ENCODE assay signal across 14 mouse cellular contexts in genomic region chr9:58662007-58662406, GRCm38 (mm10).
A peak's percentile ranks its signal among the peaks of the same experiment; 100 is the strongest.
DNase-seq lines count a peak whose midpoint lies in the region; ATAC-seq and TF ChIP-seq lines count a peak whose summit lies in the region.
"Had no signal": no experiment of that assay in that cellular context is flagged by ENCODE, and none has a peak within 500 bp of the region (broad histone marks: within the 10 kb centered on the region; RNA-seq: fewer than 3 reads in every experiment).

No protein-coding gene starts in this region.

- no peak for ATAC-seq in heart, embryonic 11.5 days (replicated peaks; ENCODE audit: insufficient number of reproducible peaks, low FRiP score, low TSS enrichment)
- ATAC-seq: activated CD4-positive, CD25-positive, alpha-beta regulatory T cell, adult 4 months had no signal

- no peak for DNase-seq in heart, embryonic 10.5 days (ENCODE audit: low spot score)
- DNase-seq in thymus, postnatal 4 days: peak; percentile 37
- DNase-seq in thymus, postnatal 25 days: no peak
- DNase-seq in liver, adult 2 months (ENCODE audit: extremely low read depth, low read depth, low spot score): no peak
- DNase-seq in frontal cortex, postnatal 36 days (ENCODE audit: low spot score in 2 of 2): no peak
- DNase-seq in retina, postnatal 1 day: no peak
- DNase-seq in T-cell, adult 2 months (ENCODE audit: low spot score): no peak
- DNase-seq: cerebellum, adult 9-11 months; kidney, adult 8-10 months had no signal

- TF ChIP-seq POLR2A in liver, adult 2 months (IDR thresholded peaks at IDR 0.05; ENCODE audit: extremely low read depth, insufficient read depth, low read length): no peak

- 84% methylated on average over 4 of the region's 4 CpGs for whole genome bisulfite sequencing in heart, embryonic 11.5 days (ENCODE audit: insufficient replicate concordance)
- WGBS in heart, embryonic 10.5 days: 90% methylated on average over 4 of the region's 4 CpGs
- 93% methylated on average over 4 of the region's 4 CpGs for WGBS in liver, adult 2 months

- H3K9me3 ChIP-seq in heart, embryonic 11.5 days (replicated peaks; ENCODE audit: control insufficient read depth, low read length): no peaks in the 10 kb centered on the region
- H3K9me3 ChIP-seq in heart, embryonic 10.5 days: no peaks in the 10 kb centered on the region
- H3K9me3 ChIP-seq: embryonic facial prominence, embryonic 12.5 days; forebrain, embryonic 10.5 days; hindbrain, embryonic 12.5 days had no signal

- H3K4me1 ChIP-seq in heart, embryonic 11.5 days (ENCODE audit: control insufficient read depth, insufficient read depth, low read length): peaks cover 22% of the 10 kb centered on the region
- peaks cover 27% of the 10 kb centered on the region for H3K4me1 ChIP-seq in heart, embryonic 10.5 days
- no peaks in the 10 kb centered on the region for H3K4me1 ChIP-seq in liver, adult 2 months (ENCODE audit: control insufficient read depth, insufficient read depth, low read length)
- H3K4me1 ChIP-seq: embryonic facial prominence, embryonic 12.5 days; hindbrain, embryonic 12.5 days had no signal

- peak; percentile 27; the same call in 1 of the 2 replicates for TF ChIP-seq CTCF in liver, adult 2 months (IDR thresholded peaks at IDR 0.05; ENCODE audit: low read depth, low read length)

- H3K36me3 ChIP-seq in heart, embryonic 11.5 days (ENCODE audit: control insufficient read depth, insufficient read depth, low read length): peaks cover 8% of the 10 kb centered on the region
- H3K36me3 ChIP-seq in heart, embryonic 10.5 days: peaks cover 54% of the 10 kb centered on the region
- H3K36me3 ChIP-seq in liver, adult 2 months (ENCODE audit: control insufficient read depth, insufficient read depth, low read length): peaks cover 12% of the 10 kb centered on the region

- no peaks in the 10 kb centered on the region for H3K79me2 ChIP-seq in liver, adult 2 months (ENCODE audit: control insufficient read depth, insufficient read depth, low read length)

- no peak overlapping the region for H3K4me3 ChIP-seq in heart, embryonic 11.5 days (ENCODE audit: low read depth, low read length)
- no peak overlapping the region for H3K4me3 ChIP-seq in heart, embryonic 10.5 days
- H3K4me3 ChIP-seq in liver, adult 2 months (ENCODE audit: insufficient read depth, low read depth, low read length): no peak overlapping the region
- H3K4me3 ChIP-seq: embryonic facial prominence, embryonic 12.5 days; forebrain, embryonic 10.5 days; hindbrain, embryonic 12.5 days had no signal

- no peaks in the 10 kb centered on the region for H3K27me3 ChIP-seq in heart, embryonic 11.5 days (ENCODE audit: control insufficient read depth, insufficient read depth, low read length)
- no peaks in the 10 kb centered on the region for H3K27me3 ChIP-seq in heart, embryonic 10.5 days (ENCODE audit: insufficient read depth, poor library complexity, severe bottlenecking)
- no peaks in the 10 kb centered on the region for H3K27me3 ChIP-seq in liver, adult 2 months (ENCODE audit: control insufficient read depth, insufficient read depth, low read length)
- H3K27me3 ChIP-seq: embryonic facial prominence, embryonic 12.5 days; hindbrain, embryonic 12.5 days had no signal

- no peak overlapping the region for H3K4me2 ChIP-seq in heart, embryonic 11.5 days
- H3K4me2 ChIP-seq: embryonic facial prominence, embryonic 12.5 days; hindbrain, embryonic 12.5 days had no signal

- no peak overlapping the region for H3K9ac ChIP-seq in heart, embryonic 11.5 days (ENCODE audit: low read depth, low read length)
- H3K9ac ChIP-seq in liver, adult 2 months (ENCODE audit: low read depth, low read length): no peak overlapping the region
- H3K9ac ChIP-seq: embryonic facial prominence, embryonic 12.5 days; hindbrain, embryonic 12.5 days had no signal

- H3K27ac ChIP-seq in heart, embryonic 11.5 days (ENCODE audit: low read depth, low read length): peak overlapping the region; percentile 16; the same call in 1 of the 2 replicates
- no peak overlapping the region for H3K27ac ChIP-seq in heart, embryonic 10.5 days
- no peak overlapping the region for H3K27ac ChIP-seq in liver, adult 2 months (replicated peaks; ENCODE audit: insufficient read depth, low read depth, low read length)
- H3K27ac ChIP-seq: embryonic facial prominence, embryonic 12.5 days; forebrain, embryonic 10.5 days; hindbrain, embryonic 12.5 days had no signal
